Mouse (Mus musculus): ENCODE results near the gene Shroom1. TPM values are rescaled to one million over a fixed set of nuclear protein-coding genes. Genes with fewer than 3 reads are reported as not detected.

Gene Shroom1
- total RNA-seq, 2 experiments from 2014 or later, result 0.02 TPM; not detected in 1

DNA sequence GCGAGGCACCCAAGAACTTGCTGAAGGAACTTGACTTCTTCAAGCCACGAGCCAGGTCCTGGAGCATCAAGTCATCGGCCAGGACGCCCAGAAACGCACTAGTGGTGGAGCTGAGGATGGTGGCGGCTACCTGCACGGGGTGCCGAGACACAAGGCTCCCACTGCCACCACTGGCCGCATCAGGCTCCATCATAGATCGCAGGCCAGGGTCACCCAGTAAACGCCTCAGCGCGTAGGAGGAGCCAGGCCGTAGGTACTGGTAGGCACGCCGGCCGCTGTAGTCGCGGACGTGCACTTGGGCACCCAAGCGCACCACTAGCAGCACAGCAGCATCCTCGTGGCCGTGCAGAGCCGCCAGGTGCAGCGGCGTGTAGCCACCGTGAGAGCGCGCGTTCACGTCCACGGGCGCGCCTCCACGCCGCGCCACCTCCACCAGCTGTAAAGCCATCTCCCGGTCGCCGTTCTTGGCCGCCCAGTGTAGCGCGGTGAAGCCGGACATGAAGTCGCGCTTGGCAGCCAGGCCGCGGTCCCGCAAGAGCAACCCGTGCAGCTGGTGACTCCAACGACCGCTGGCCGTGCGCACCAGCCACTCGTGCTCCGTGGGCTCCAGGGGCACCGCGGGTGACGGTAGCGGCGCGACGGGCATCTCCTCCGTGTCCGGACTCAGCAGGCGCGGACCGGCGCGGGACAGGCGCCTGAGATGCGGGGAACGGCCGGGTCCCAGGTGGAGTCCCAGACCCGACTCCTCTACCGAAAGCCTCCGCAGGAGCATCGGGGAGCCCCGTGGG lies 21.6 kb downstream of the Shroom1 start:
- ATAC-seq (replicated peaks; ENCODE audit: poor library complexity), result no peak

DNA sequence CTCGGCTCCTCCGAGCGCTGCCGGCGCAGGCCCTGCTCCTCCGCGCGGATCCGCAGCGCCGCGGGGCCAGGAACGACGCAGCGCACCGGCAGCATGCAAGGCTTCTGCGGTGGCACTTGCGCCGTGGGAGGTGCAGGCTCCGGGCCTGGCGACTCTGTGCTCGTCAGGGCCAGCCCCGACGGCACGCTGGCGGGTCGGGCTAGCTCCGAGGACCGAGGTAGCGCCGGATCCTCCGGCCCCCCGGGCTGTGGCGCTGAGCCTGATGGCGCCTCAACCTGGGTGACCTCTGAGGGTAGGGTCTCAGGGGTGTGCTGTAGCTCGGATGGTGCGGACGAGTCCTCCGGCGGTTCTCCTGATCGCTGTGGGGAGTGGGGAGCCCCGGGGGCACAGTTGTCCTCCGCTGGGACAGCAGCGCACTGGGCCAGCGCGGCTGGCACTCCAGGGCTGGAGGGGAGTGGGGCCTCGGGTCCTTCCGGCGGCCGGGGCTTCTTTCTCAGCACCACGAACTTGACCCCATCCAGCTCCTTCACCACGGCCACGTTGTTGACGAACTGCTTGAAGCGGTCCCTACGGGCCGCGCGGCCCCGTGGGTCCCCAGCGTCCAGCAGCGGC lies 22.3 kb downstream of the Shroom1 start:
- no peak for ATAC-seq (replicated peaks; ENCODE audit: poor library complexity)

DNA sequence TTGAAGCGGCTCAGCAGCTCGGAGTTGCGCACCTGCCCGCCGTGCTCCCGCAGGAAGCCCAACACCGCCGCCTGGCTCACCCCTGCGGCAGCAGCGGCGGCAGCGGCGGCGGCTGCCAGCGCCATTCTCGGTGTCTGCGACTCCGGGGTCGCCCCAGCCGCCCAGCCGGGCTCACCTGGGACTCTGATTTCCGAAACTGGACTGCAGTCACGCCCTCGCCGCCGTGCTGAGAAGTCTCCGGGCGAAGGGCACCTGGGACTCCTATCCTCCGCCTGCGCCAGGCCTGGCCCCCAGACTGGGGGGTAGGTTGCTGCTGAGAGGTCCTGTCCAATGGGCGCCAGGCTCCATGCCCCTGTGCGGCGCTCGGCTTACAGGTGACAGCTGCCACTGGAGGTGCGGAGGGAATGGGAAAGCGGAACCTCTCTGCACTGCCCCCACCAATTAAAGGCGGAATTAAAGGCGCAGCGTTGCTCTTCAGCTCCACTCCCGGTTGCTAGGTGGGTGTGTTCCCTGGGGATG lies 22.8 kb downstream of the Shroom1 start, which contains the start of the genes Gm9945 and Sowaha:
Gene Gm9945 (plus strand): TSS at position 384 of the 519 bp plus-strand sequence.
Gene Sowaha (minus strand): TSS at position 492 of the 519 bp plus-strand sequence.
- peak; percentile 23 for ATAC-seq (replicated peaks; ENCODE audit: poor library complexity)

DNA sequence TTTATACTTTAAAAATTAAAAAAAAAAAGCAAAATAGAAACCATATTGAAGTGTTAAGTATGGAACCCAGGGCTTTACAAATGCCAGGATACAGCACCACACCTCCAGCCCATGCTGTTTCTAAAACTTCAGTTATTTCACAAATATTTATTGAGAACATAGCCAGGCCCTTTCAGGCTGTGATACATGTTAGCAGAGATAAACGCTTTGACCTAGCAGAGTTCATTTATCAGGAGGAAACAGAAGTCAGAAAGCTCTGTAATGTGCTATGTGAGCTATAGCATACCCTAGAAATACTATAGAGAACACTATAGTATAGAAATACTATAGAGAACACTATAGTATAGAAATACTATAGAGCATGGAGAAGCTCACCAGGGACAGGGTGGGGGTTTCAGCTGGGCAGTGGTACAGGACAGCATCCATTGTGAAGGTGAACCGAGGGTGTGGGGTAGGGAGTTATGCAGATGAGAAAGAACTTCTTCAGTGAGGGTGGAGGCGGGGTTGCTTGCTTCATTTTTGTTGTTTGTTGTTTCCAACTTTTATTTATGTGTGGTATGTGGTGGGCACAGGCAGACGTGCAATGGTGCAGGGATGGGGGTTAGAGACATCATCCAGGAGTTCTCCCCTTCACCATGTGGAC lies 24.2 kb downstream of the Shroom1 start:
- ATAC-seq (replicated peaks; ENCODE audit: poor library complexity), result peak; percentile 67

DNA sequence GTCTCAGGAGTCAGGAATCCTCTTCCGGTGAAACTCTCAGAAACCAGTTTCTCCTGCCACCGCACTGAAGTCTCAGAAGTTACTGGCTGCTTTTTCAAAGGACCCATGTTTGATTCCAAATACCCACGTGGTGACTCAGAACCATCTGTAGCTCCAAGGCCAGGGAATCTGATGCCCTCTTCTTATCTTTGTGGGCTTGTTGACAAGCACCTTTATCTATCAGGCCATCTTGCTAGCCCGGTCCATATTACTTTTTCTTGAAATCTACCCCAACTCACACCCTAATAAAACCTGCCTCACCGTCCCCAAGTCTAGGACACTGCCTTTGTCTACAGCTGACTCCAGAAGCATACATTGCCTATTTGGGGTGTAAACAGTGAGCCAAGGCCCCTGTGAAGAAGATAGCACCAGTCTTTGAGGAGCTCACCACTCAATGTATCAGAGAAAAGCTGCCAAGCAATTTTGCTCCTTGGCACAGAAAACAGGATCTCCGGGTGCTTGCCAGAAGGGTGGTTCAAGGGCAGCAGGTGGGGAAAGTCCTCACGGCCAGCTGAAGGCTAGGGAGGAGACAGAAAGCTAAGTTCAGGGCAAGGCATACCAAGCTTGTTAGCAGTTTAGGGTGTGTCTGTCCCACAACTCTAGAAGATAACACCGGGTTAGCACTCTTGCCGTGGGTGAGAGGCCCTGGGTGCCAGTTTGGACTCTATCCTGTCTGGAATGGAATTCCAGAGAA lies 26.3 kb downstream of the Shroom1 start:
- peak; percentile 73 for ATAC-seq (replicated peaks; ENCODE audit: poor library complexity)

DNA sequence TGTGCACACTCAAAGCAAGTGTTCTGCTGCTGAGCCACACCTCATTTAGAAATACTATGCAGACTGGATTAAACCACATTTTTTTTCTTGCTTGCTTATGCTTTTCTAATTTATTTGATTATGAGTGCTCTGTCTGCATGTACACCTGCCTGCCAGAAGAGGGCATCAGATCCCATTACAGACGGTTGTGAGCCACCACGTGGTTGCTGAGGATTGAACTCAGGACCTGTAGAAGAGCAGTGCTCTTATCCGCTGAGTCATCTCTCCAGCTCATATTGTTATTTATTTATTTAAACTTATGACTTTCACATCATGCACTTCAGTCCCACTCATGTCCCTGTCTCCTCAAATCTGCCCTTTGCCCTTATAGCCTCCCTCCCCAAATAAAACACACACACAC lies 28.7 kb downstream of the Shroom1 start:
- ATAC-seq (replicated peaks; ENCODE audit: poor library complexity), result no peak

DNA sequence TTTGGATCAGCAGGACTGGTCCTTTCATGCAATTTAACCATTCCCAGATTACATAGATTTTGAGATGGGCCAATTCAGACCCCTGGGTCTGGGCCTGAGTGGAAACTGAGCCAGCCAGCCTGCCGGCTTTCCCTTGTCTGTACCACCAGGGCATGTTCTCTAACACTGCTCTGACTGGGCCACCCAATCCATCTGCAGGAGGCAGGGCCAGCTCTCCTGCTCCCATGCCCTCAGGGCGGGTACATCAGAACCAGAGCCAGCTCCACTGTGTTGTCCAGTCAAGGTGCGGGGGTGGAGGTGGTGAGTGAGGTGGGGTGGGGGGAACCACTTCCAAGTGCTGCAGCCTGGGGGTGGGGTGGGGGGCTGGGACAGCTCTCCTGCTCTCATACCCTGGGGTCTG lies 29.3 kb downstream of the Shroom1 start:
- ATAC-seq (replicated peaks; ENCODE audit: poor library complexity), result no peak

DNA sequence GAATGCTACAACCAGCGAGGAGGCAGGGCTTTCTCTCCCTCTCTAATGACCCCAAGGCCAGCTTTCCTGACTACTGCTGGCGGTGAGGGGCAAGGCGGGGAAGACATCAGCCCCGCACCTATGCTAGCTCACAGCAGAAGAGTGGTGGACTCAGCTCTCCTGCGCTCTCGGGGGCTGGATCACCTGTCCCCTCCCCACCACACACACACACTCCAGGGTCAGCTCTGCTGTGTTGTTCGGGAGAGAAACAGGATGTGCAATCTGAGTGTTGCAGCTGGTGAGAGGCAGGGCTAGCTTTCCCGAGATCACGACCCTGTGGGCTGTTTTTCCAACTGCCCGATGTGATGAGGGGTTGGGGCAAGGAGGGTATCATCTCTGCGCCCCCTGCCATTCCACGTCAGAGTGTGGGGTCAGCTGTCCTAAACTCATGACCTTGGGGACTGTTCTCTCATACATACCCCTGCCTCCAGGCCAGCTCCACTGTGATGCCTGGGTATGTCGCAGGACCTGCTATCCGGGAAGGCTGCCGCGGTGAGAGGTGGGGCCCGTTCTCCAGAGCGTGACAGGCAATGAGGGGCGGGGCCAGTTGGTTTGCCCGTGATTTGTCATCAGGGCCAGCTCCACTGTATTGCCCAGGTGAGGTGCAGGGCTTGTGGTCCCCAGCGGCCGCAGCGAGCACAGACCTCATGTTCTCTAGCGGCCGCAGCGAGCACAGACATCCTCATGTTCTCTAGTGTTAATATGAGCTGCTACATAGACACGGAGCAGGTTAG lies 30.0 kb downstream of the Shroom1 start:
- ATAC-seq (replicated peaks; ENCODE audit: poor library complexity), result peak; percentile 30; the same call in 1 of the 2 replicates

DNA sequence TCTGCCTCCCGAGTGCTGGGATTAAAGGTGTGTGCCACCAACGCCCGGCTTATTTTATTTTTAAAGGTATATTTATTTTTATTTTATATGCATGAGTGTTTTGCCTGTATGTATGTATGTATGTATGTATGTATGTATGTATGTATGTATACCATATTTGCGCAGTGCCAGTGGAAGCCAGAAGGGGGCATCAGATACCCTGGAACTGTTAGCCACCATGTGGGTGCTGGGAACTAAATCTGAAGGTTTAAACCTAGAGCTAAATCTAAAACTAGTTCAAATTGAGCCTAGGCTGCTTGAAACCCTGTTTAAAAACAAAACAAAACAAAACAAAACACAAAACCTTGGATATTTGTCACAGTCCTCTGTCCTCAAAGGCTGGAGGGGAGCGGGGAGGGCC lies 32.0 kb downstream of the Shroom1 start:
- no peak for ATAC-seq (replicated peaks; ENCODE audit: poor library complexity)

DNA sequence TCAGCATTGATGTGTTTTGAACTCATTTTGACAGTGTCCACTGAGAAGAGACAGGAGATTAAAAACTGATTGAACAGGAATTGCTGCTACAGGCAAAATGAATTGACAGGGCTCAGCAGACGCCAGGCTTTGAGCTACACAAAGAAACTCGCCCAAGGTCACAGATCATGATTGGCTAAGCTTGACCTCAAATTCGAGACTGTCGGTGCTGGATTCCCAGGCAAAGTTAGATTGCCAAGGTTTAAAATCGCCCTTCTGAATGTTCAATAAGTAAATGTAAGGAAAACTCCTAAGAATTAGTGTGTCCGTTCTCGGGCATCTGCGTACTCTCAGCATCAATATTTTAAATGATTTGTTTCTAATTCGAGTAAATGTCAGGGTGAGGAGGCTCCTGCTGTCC lies 32.4 kb downstream of the Shroom1 start:
- ATAC-seq (replicated peaks; ENCODE audit: poor library complexity), result no peak

DNA sequence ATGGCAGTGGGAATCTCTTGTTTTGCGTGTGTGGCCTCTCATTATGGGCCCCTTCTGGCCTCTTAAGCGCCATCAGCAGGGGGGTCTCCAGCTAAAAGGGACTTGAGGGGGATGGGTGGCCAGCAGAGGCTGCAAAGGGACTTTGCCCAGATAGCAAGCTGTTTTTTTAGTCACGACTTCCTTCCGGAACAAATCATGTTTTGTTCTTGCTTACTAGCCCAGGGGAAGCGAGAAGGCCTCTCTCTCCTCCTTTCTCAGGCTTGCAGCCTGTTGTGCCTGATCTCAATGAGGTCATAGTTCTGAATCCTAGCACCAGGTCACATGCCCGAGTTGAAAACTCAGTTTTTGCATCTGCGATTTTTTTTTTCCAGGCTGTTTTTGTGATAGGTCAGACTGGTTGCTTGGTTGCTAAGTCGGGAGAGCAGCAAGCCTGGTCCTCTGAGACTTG lies 35.0 kb downstream of the Shroom1 start:
- ATAC-seq (replicated peaks; ENCODE audit: poor library complexity), result no peak

DNA sequence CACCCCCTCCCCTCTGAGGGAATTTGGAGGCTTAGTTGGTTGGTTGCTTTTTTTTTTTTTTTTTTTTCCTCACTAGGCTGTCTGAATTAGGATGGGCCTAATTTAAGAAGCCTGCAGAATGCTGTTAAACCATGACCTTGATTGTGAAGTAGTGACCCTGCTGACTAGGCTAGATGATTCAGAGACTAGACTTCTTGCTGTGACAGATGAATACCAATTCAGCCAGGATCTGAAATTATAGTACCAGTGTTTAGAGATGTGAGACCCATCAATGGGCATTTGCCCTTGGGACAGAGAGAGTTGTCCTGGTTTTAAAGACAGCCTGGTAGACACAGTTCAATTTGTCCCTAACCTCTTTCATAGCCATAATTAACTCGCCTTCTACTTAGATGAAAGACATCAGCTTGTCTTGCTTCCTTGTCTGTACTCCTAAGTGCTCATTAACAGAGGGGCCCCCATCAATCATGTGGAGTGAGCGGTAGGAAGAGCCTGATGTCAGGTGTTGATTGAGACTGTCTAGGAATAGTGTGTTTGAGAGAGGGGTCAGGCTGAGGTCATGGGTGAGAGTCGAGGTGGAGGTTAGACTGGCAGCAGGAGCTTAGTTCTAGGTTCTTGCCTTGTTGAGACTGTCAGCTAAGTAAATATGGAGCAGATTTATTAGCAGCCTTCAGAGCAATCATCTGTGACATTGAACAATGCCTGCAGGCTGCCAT lies 36.4 kb downstream of the Shroom1 start:
- ATAC-seq (replicated peaks; ENCODE audit: poor library complexity), result no peak

DNA sequence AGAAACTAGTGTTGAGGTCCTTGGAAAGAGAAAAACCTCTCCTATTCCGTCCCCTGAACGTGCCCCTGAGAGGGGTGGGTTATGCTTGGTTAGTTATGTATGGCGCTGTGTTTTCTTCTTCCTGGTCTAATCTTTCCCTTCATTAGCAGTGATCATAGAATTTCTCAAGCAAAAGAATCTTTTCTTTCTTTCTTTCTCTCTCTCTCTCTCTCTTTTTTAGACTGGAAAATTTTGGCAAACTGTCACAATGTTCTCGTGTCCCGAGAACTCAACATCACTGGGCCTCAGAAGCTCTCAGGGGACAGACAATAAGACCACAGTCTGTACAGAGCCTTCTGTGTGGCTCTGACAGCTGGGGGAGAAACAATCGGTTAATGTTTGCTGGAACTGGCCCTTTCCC lies 38.4 kb downstream of the Shroom1 start:
- ATAC-seq (replicated peaks; ENCODE audit: poor library complexity), result no peak

DNA sequence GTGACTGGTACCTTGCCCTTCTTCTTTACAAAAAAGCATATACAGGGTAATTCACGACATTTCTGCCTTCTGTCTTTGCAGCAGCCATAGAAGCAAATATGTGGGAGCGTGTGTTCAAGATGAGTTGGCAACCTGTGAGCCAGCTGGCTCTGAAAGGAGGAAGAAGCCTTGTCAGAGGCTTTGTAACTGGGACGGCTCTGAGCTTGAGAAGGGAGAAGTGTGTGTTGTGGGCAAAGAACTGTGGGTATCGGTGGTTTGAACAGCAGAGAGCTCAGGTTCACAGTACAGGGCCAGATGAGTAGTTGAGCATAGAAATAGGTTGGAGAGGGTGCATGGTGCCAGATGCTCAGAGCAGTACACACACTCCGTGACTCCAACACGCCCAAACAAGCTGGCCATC lies 39.9 kb downstream of the Shroom1 start:
- ATAC-seq (replicated peaks; ENCODE audit: poor library complexity), result peak; percentile 34; the same call in 1 of the 2 replicates

DNA sequence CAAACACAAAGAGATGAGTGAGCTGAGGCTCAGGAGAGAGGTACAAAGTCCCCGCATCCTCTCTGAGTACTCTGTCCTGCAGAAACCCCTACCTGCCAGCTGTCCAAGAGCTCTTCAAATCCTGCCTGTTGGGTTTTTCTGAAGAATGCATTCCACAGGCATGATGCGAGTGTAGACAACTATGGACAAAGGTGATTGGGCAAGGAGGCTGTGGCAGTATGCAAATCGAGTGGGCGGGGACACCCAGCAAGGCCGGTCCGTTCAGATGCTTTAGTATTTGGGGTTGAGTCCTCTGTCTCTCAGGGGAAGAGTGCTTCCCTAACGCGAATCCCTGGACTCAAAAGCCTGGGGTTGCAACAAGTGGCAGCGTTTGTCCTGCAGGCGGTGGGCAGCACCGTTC lies 43.6 kb downstream of the Shroom1 start:
- peak; percentile 78 for ATAC-seq (replicated peaks; ENCODE audit: poor library complexity)

DNA sequence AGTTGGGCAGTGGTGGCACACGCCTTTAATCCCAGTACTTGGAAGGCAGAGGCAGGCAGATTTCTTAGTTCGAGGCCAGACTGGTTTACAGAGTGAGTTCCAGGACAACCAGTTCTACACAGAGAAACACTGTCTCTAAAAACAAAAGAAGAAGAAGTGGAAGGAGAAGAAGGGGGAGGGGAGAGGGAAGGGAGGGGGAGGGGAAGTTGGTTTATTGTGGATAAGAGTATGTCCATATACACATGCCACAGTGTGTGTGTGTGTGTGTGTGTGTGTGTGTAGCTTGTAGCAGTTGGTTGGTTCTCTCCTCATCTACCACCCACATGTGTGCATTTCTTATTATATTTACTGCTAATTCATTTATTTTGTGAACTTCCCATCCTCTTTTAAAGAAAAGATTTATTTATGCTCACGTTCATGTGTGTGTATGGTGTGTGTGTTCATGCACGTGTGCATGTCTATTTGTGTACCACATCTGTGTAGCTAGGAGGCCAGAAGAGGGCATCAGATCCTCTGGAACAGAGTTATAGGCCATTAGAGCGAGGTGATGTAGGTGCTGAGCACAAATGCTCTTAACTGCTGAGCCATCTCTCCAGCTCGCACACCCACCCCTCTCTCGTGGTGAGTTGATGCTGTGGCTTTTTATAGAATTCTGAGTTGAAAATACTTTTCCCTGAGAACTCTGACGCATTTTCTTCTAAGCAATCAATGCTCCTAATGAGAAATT lies 45.2 kb downstream of the Shroom1 start:
- peak; percentile 50 for ATAC-seq (replicated peaks; ENCODE audit: poor library complexity)

DNA sequence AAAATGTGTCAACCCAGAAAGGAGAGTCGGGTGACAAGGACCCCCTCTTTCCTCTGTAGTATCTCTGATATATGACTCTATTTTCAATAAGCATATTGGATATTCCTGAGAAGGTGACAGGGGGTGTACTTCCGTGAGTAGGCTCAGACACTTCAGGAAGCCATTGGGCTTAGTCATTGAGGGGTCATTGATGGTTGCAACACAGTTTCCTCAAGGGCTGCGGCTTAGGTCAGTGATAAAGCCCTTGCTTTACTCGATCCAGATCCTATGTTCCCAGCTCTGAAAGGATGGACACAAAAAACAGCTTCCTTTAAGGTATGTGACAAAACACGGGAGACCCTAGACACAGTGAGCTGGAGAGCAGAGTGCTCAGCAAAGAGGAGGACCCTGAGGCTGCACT lies 46.7 kb downstream of the Shroom1 start:
- no peak for ATAC-seq (replicated peaks; ENCODE audit: poor library complexity)

DNA sequence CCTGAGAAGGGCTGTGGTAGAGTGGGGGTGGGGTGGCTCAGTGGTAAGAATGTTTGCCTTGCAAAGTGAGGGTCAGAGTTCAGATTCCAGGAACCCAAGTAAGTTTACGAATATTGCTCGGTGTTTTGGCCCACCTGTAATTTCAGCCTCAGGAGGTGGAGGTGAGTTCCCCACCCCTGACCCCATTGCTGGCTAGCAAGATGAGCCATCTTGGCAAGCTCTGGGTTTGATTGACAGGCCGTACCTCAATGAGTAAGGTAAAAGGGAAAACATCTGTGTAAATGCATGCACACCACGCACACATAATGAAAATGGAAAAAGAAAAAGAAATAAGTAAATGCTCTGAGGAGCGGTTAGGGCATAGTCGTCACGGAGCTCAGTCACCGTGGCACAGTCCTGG lies 47.4 kb downstream of the Shroom1 start:
- no peak for ATAC-seq (replicated peaks; ENCODE audit: poor library complexity)

All from megakaryocyte progenitor cell, adult 5-6 weeks (primary cell).